Mouse (Mus musculus) hematopoietic stem cell, adult 5-6 weeks (primary cell): Measurements from ENCODE around the gene Cldn14. TPM values are rescaled to one million over a fixed set of nuclear protein-coding genes. Genes with fewer than 3 reads are reported as not detected.
A peak's percentile ranks its signal among the peaks of the same experiment; 100 is the strongest.

ENCODE experiments used
- ATAC-seq, 2 experiments: fragments of 125-278 bp in 1 of 2; replicated peaks in 1 of 2; 2 replicates each; pipeline ENCODE4 v1.8.0; 2016 to 2017; ENCODE audit warnings: inconsistent platforms in 2 of 2, mild to moderate bottlenecking in 2 of 2, moderate number of reproducible peaks in 2 of 2, low read depth in 1 of 2, moderate TSS enrichment in 1 of 2; ENCODE audit not compliant: low FRiP score in 2 of 2, poor library complexity in 2 of 2, severe bottlenecking in 2 of 2, insufficient read depth in 1 of 2, low TSS enrichment in 1 of 2
- total RNA-seq: library from RNA; stranded (forward); fragments of 172-1452, 232-1000 nt; gene quantifications from 2 replicates; pipeline ENCODE4 v1.2.3, GENCODE M21; 2017

Gene Cldn14
- total RNA-seq, 1 experiment from 2014 or later: not detected

DNA sequence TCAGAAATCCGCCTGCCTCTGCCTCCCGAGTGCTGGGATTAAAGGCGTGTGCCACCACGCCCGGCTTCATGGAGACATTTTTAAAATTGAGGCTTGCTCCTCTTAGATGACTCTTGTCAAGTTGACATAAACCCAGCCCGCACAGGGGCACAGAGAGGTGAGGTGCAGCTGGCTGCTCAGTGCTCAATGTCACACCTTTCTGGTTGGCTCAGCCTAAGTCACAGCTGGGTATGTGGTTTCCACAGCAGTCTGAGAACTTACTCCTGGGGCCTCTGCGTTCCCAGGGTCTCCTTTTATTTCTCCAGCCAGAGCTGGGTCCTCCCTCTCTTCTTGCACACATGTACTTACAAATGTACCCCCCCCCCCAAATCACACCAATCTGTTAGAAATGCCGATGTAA lies 100.4 kb downstream of the Cldn14 start:
- no peak for ATAC-seq

DNA sequence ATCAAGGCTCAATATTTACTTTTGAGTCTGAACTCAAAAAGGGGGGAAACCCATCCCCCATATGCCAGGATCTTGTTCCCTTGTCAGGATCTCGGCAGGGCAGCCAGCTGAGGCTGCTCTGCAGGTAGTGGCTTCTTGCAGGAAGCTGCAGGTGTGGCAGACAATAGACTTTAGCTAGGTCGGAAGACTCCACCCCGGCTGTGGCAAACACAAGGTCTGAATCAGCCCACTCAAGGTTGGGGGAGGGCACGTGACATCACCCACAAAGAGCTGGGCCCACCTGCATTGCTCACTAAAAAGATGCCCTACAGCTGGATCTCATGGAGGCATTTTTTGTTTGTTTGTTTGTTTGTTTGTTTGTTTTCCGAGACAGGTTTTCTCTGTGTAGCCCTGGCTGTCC lies 100.9 kb downstream of the Cldn14 start:
- ATAC-seq: no peak

DNA sequence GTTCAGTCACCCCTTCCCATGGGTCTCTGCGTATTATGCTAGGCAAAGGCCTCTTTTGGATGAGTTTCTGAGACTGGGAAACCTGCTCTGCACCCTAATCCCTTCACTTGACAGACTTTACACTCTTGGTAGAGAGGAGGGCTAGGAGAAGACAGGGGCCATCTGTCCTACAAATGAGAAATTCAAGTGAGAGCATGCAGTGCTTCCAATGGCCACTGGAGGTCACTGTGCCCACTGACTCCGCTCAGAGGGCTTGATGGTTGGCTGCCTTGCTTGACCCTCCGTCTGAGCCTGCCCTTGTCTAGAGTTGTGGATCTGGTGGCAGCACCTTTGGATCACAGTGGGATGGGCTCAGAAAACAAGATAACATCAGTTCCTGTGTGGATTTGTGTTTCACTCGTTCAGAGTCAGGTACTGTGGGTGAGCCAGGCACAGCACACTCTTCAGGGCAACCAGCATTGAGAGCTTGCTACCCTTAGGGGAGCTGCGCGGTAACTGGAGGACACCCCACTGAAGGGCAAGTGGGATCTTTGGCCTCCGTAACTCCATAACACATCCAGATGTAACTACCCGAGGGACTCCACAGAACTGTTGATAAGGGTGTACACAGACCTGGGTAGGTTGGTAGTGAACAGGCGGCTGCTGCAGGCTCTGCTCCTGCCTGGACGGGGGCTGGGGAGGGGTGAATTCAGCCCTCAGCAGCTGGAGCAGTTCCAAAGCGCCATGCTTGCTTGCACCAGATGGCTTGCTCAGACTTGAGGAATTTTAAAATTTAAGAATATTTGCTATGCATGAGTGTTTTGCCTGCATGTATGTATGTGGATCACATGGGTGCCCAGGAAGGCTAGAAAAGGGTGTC lies 102.3 kb downstream of the Cldn14 start:
- ATAC-seq: peak; percentile 79 to 94

DNA sequence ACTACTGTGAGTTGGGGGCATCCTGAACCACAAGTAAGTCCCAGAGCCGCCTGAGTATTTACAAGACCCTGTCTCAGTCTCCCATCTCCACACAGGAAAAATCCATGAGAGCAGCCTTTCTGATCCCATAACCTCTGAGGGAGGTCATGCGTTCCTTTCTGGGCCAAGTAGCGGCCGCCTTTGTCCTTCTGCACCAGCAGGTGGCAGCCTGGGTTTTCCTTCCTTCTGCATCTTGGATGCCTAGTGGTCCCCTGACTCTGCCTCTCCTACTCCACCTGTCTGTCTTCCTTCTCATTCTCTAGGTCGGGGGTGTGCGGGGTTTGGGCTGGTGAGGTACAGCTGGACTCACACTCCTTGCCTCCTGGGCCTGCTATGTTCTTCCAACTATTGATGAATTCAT lies 105.6 kb downstream of the Cldn14 start:
- ATAC-seq: no peak; a peak in 1 of 4 replicates

DNA sequence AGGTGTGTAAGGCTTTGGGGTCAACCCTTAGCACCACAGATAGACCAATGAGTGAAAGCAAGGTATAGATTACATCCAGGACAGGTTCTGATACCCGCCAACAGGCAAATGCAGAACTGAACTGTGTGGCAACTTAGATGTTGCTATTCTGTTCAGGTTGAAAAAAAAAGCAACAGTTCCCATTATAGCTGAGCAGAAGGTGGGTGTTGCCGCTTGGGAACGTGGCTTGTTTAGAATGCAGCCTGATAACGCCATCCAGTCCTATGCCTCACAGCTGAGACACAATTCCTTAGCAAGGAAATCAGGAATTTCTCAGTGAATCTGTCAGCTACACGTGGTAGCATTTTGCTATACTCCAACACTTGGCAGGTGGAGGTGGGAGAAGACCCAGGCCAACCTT lies 115.4 kb downstream of the Cldn14 start:
- ATAC-seq: no peak

DNA sequence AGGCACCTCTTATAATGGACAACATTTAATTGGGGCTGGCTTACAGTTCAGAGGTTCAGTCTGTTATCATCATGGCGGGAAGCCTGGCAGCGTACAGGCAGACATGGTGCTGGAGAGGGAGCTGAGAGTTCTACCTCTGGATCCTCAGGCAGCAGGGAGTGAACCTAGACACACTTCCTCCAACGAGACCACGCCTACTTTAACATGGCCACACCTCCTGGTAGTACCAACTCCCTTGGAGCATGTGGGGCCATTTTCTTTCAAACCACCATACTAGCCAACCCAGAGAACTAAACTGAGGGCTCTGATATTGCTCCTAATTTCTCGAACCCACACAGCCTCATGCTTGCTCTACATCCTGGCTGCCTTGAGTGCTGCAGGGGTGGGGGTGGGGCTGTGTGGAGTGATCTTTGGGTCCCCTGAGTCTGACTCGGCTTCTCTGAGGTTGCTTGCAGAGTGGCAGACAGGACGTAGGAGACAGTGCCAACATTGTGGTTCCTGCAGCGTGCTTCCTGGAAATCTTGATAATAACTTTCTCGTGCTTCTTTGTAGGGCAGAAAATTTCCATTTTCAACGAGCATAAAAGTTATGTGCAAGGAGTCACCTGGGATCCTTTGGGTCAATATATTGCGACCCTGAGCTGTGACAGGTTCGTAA lies 117.6 kb downstream of the Cldn14 start:
- ATAC-seq: peak; percentile 80 to 89

DNA sequence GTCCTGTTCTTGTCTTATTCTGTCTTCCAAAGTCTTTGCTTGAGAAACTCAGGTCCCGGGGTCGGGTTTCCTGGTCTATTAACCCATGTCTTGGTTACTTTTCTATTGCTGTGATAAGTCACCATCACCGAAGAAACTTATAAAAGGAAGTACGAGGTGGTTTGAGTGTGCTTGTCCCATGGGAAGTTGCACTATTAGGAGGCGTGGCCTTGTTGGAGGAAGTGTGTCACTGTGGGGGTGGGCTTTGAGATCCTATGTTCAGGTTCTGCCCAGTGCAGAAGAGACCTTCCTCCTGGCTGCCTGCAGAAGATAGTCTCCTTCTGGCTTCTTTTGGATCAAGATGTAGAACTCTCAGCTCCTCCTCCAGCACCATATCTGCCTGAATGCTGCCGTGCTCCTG lies 120.2 kb downstream of the Cldn14 start:
- ATAC-seq: no peak

DNA sequence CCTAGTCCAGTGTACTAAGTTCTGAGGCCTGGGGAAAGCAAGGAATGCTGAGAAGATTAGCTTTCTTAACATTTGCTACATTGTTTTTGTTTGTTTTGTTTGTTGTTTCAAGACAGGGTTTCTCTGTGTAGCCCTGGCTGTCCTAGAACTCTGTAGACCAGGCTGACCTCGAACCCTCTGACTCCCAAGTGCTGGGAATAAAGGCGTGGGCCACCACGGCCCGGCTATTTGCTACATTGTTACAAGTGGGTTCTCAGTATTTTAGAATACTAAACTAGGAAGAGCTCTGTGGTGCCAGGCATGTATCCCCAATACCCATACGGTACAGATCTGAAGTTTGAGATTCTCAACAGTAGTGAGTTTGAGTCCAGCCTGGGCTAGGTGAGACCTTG lies 123.9 kb downstream of the Cldn14 start:
- ATAC-seq: no peak

DNA sequence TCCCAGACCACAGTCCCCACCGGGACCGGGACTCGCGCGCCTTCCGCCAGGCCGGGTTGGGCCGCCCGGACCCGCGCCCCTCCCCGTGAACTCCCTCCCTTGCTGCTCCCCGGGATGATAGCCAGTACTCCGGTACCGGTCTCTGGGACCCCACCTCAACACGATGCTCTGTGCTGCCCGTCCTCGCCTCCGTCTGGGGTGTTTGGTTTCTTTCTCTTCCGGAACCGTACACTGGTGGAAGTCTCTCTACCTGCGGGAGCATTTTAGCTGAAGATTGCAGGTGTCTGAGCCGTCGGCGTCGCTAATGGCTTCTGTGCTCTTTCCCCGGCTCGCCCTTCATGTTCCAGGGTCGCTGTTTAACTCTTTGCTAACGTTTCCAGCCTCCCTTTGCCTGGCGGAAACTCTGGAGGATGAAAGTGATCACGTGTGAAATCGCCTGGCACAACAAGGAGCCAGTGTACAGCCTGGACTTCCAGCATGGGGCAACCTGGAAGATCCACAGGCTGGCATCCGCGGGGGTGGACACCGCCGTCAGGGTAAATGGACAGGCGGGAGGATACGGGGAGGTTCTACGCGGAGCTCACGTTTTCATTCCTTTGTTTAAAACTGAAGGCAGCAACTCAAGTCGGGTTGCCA lies 124.4 kb downstream of the Cldn14 start:
- ATAC-seq: peak; percentile 9 to 15; a peak in 2 of 4 replicates

DNA sequence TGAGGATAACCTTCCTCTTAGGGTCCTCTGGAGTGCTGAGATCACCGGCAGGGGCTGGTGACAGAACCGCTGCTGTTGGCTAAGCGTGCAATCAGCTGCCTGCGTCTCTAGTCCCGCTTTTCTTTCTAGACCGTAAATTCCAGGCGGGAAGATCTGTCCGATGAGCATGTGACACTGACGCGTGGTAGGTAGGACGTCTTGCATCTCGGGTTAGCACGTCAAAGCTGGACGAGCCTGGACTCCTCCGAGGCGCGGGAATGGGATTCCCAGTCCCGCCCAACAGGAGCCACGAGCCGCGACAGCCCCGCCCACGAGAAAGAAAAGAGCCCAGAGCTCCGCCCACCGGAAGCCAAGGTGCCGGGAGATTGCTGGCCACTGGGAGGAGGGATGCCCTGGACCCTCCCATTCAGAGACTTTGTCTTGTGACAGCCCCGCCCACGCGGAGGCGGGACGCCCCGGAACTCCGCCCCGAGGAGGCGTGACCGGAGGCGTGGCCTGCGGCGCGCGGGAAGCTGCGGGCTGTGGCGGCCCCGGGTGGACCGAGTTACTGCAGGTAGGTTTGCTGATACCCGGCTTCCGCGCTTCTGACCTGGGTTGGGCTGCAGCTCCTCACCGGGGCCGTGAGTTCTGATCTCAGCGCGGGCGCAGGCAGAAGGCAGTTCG lies 125.1 kb downstream of the Cldn14 start, which contains the start of gene Chaf1b:
Gene Chaf1b, plus strand, starts transcription at position 479 of the 663 bp plus-strand sequence.
- peak; percentile 92 to 95 for ATAC-seq

DNA sequence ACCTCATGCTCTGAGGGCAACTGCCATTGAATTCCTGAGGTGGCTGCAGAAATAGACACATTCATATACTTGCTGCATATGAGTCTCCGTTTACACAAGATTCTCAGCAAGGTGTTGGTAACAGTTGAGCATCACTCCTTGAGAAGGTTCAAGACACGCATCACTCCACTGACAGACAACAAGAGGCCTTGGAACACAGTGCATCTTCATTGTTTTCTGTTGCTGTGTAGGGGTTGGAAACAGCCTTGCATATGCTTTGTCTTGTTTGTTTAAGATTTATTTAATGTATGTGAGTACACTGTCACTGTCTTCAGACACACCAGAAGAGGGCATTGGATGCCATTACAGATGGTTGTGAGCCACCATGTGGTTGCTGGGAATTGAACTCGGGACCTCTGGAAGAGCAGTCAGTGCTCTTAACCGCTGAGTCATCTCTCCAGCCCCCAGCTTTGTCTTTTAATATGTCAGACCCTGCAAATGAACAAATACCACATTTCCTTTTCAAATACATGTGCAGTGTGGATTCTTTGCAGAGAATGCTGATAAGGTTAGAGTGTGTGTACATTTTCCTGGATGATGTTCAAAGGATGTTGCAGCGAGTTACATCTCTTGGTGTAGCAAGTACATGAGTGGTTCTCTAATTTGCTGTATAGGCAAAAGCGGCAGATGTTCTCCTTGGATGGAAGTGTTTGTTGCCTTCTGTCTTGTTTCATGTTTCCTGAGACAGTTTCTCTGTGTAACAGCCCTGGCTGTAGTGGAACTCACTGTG lies 130.8 kb downstream of the Cldn14 start:
- no peak for ATAC-seq

DNA sequence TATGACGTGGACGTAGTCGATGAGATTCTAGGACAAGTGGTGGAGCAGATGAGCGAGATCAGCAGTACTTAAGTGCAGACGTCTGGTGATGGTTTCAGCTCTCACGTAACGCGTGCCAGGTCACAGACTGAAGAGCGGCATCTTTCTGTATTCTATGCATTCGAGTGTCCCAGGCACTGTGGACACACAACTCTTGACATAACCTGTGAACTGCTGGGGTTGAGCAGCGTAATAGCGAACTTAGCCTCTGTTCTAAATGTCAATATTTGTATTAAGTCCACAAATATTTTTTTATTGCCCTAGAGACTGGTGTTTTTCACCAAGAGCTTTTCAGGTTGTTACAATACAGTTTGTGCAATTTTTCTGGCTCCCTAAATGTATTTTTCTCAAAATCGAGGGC lies 133.8 kb downstream of the Cldn14 start:
- no peak for ATAC-seq

Other genes with a start within 250 kb of the Cldn14 start
- gene Morc3, start 176.7 kb downstream of the Cldn14 start, total RNA-seq: 202 and 204 TPM in 2 replicates
- gene Chaf1b, start 124.9 kb downstream of the Cldn14 start, total RNA-seq: 73.0 and 76.6 TPM in 2 replicates
- not detected in 2 replicates for gene Sim2, start 76.1 kb upstream of the Cldn14 start, total RNA-seq